Mouse (Mus musculus): ENCODE data around the gene Dus3l.

GRCm38 (mm10) chr17:56818067-56818636 is 53.6 kb downstream of the Dus3l start:
- no peak for TF ChIP-seq HCFC1 (IDR thresholded peaks at IDR 0.05; ENCODE audit: borderline replicate concordance, insufficient read depth, low read length)
- TF ChIP-seq ZC3H11A (IDR thresholded peaks at IDR 0.05; ENCODE audit: borderline replicate concordance, low read depth, low read length) = no peak
- TF ChIP-seq CHD2 (IDR thresholded peaks at IDR 0.05; ENCODE audit: low read depth, low read length) = peak; percentile 75
- no peak for TF ChIP-seq ZNF384 (IDR thresholded peaks at IDR 0.05; ENCODE audit: low read depth, low read length)
- TF ChIP-seq MAFK (IDR thresholded peaks at IDR 0.05; ENCODE audit: insufficient read depth, low read depth, low read length) = no peak

Measured in ES-E14 (cell line).